Mouse (Mus musculus): ENCODE data around the gene Clptm1l. TPM values are rescaled to one million over a fixed set of nuclear protein-coding genes. Genes with fewer than 3 reads are reported as not detected.

Gene Clptm1l
- polyA plus RNA-seq, 1 experiment from 2014 or later = 113 TPM

GRCm38 (mm10) chr13:73604156-73604957 lies 551 bp downstream of the Clptm1l start:
- WGBS = 3% methylated on average over 39 of the region's 39 CpGs

DNA sequence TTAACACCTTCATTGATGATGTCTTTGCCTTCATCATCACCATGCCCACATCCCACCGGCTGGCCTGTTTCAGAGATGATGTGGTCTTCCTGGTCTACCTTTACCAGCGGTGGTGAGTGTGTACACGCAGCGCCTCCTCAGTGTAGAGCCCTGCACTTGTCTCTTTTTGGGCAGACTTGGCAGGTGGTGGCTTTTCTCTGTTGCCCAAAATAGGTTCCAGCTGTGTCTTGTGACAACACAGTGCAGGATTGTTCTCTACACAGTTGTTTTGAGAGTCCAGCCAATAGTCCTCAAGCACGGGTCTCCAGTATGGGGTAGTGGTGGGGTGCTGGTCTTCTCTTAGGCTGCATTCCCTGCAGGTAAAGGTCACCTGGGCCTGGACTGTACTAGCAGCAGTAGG lies 14.6 kb downstream of the Clptm1l start:
- no peaks in the 10 kb centered on the region for H3K27me3 ChIP-seq (ENCODE audit: control insufficient read depth, insufficient read depth, low read length)
- no peak overlapping the region for H3K27ac ChIP-seq (replicated peaks; ENCODE audit: low read depth, low read length)
- H3K9me3 ChIP-seq (ENCODE audit: control insufficient read depth, low read length) = no peaks in the 10 kb centered on the region
- WGBS = 90% methylated on average over 5 of the region's 5 CpGs
- no peaks in the 10 kb centered on the region for H3K4me1 ChIP-seq (ENCODE audit: control insufficient read depth, insufficient read depth, low read length)
- H3K4me2 ChIP-seq (ENCODE audit: low read depth, severe bottlenecking) = no peak overlapping the region
- H3K36me3 ChIP-seq (ENCODE audit: control insufficient read depth, insufficient read depth, low read length) = peaks cover 26% of the 10 kb centered on the region
- DNase-seq (ENCODE audit: low spot score) (no peak), ATAC-seq (ENCODE audit: insufficient number of reproducible peaks, low FRiP score, low TSS enrichment, low read depth) (no peak)
- H3K9ac ChIP-seq (ENCODE audit: low read length) = no peak overlapping the region
- no peak overlapping the region for H3K4me3 ChIP-seq (ENCODE audit: low read depth, low read length)

More at GRCm38 (mm10) chr13:73604156-73604957, 551 bp downstream of the Clptm1l start:
- Histone ChIP-seq H3K9ac (ENCODE audit: low read length) (peak overlapping the region; percentile 84), H3K36me3 (ENCODE audit: control insufficient read depth, insufficient read depth, low read length) (peaks cover 7% of the 10 kb centered on the region), H3K4me3 (ENCODE audit: low read depth, low read length) (peak overlapping the region; percentile 71), H3K4me2 (ENCODE audit: low read depth, severe bottlenecking) (peak overlapping the region; percentile 85), H3K4me1 (ENCODE audit: control insufficient read depth, insufficient read depth, low read length) (peaks cover 8% of the 10 kb centered on the region), H3K27ac (replicated peaks; ENCODE audit: low read depth, low read length) (no peak overlapping the region), H3K9me3 (ENCODE audit: control insufficient read depth, low read length) (no peaks in the 10 kb centered on the region), H3K27me3 (ENCODE audit: control insufficient read depth, insufficient read depth, low read length) (no peaks in the 10 kb centered on the region)
- DNase-seq (ENCODE audit: low spot score) (no peak), ATAC-seq (ENCODE audit: insufficient number of reproducible peaks, low FRiP score, low TSS enrichment, low read depth) (peak; percentile 78)

DNA sequence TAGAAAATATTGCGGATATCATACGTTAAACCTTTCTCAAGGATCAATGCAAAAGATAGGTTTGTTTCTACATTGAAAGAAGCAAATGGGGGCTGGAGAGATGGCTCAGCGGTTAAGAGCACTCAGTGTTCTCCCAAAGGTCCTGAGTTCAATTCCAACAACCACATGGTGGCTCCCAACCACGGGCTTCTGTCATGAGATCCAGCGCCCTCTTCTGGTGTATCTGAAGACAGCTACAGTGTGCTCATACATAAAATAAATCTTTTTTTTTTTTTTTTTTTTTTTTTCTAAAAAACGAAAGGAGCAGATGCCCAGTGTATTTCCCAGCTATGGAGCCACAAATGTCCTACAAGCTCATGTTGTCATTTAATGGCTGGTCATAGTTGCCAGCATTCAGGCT lies 16.8 kb downstream of the Clptm1l start:
- no peak overlapping the region for H3K4me3 ChIP-seq (ENCODE audit: low read depth, low read length)
- ATAC-seq (ENCODE audit: insufficient number of reproducible peaks, low FRiP score, low TSS enrichment, low read depth) (no peak), DNase-seq (ENCODE audit: low spot score) (no peak)
- 77% methylated on average over 6 of the region's 6 CpGs for WGBS
- H3K4me1 ChIP-seq (ENCODE audit: control insufficient read depth, insufficient read depth, low read length) = no peaks in the 10 kb centered on the region
- H3K9ac ChIP-seq (ENCODE audit: low read length) = no peak overlapping the region
- H3K27ac ChIP-seq (replicated peaks; ENCODE audit: low read depth, low read length) = no peak overlapping the region
- H3K36me3 ChIP-seq (ENCODE audit: control insufficient read depth, insufficient read depth, low read length) = peaks cover 23% of the 10 kb centered on the region
- no peak overlapping the region for H3K4me2 ChIP-seq (ENCODE audit: low read depth, severe bottlenecking)
- H3K27me3 ChIP-seq (ENCODE audit: control insufficient read depth, insufficient read depth, low read length) = no peaks in the 10 kb centered on the region
- no peaks in the 10 kb centered on the region for H3K9me3 ChIP-seq (ENCODE audit: control insufficient read depth, low read length)

- 44% methylated on average over 6 of the region's 6 CpGs for WGBS
- DNase-seq (ENCODE audit: low spot score) = no peak
- H3K27me3 ChIP-seq (ENCODE audit: control insufficient read depth, insufficient read depth, low read length) = no peaks in the 10 kb centered on the region
- no peak; the same call in 1 of the 2 replicates for ATAC-seq (ENCODE audit: insufficient number of reproducible peaks, low FRiP score, low TSS enrichment, low read depth)
- H3K4me3 ChIP-seq (ENCODE audit: low read depth, low read length) = peak overlapping the region; percentile 59
- H3K9ac ChIP-seq (ENCODE audit: low read length) = peak overlapping the region; percentile 82; the same call in 1 of the 2 replicates
- no peaks in the 10 kb centered on the region; the same call in 1 of the 2 replicates for H3K36me3 ChIP-seq (ENCODE audit: control insufficient read depth, insufficient read depth, low read length)
- H3K9me3 ChIP-seq (ENCODE audit: control insufficient read depth, low read length) = no peaks in the 10 kb centered on the region
- peak overlapping the region; percentile 93 for H3K4me2 ChIP-seq (ENCODE audit: low read depth, severe bottlenecking)
- no peak overlapping the region for H3K27ac ChIP-seq (replicated peaks; ENCODE audit: low read depth, low read length)
- H3K4me1 ChIP-seq (ENCODE audit: control insufficient read depth, insufficient read depth, low read length) = peaks cover 6% of the 10 kb centered on the region; the same call in 1 of the 2 replicates
Measured at GRCm38 (mm10) chr13:73626410-73626744, 22.6 kb downstream of the Clptm1l start.

GRCm38 (mm10) chr13:73626745-73627549 lies 23.1 kb downstream of the Clptm1l start, which contains the start of gene Tert:
Tert (plus strand) TSS chr13:73626911.
- whole genome bisulfite sequencing = 9% methylated on average over 47 of the region's 47 CpGs
- H3K27ac ChIP-seq (replicated peaks; ENCODE audit: low read depth, low read length) = no peak within 1 kb of the TSS
- peak within 1 kb of the TSS; percentile 59 for H3K4me3 ChIP-seq (ENCODE audit: low read depth, low read length)
- no peaks in the 10 kb centered on the region for H3K9me3 ChIP-seq (ENCODE audit: control insufficient read depth, low read length)
- peak; percentile 81; the same call in 1 of the 2 replicates for ATAC-seq (ENCODE audit: insufficient number of reproducible peaks, low FRiP score, low TSS enrichment, low read depth)
- H3K27me3 ChIP-seq (ENCODE audit: control insufficient read depth, insufficient read depth, low read length) = no peaks in the 10 kb centered on the region
- DNase-seq (ENCODE audit: low spot score) = peak; percentile 84
- H3K36me3 ChIP-seq (ENCODE audit: control insufficient read depth, insufficient read depth, low read length) = no peaks in the 10 kb centered on the region; the same call in 1 of the 2 replicates
- peak within 1 kb of the TSS; percentile 93 for H3K4me2 ChIP-seq (ENCODE audit: low read depth, severe bottlenecking)
- peaks cover 6% of the 10 kb centered on the region; the same call in 1 of the 2 replicates for H3K4me1 ChIP-seq (ENCODE audit: control insufficient read depth, insufficient read depth, low read length)
- H3K9ac ChIP-seq (ENCODE audit: low read length) = peak within 1 kb of the TSS; percentile 82

DNA sequence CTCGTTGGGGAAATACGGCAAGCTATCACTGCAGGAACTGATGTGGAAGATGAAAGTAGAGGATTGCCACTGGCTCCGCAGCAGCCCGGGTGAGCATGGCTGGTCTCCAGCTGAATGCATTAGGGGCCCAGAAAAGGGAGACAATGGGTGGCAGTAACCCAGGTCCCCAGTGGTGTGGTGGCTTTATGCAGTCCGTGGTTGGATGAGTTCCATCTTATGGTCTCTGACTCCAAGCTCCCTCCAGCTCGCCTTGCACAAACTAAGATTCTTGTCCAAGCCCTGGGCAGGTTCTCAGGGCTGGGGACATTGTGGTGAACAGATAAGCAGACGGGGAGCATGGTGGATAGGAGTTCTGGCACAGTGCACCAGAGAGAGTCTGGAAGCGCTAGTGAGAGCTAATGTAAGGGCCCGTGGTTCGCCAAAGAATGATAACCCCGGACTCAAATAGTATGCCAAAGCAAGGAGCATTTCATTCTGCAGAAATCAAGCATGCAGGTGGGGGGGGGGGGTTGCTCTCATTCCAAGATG lies 24.8 kb downstream of the Clptm1l start:
- DNase-seq (ENCODE audit: low spot score) (no peak), ATAC-seq (ENCODE audit: insufficient number of reproducible peaks, low FRiP score, low TSS enrichment, low read depth) (no peak)
- H3K4me2 ChIP-seq (ENCODE audit: low read depth, severe bottlenecking) = no peak overlapping the region
- H3K36me3 ChIP-seq (ENCODE audit: control insufficient read depth, insufficient read depth, low read length) = no peaks in the 10 kb centered on the region; the same call in 1 of the 2 replicates
- H3K27ac ChIP-seq (replicated peaks; ENCODE audit: low read depth, low read length) = no peak overlapping the region
- no peaks in the 10 kb centered on the region for H3K9me3 ChIP-seq (ENCODE audit: control insufficient read depth, low read length)
- no peaks in the 10 kb centered on the region for H3K27me3 ChIP-seq (ENCODE audit: control insufficient read depth, insufficient read depth, low read length)
- no peak overlapping the region for H3K4me3 ChIP-seq (ENCODE audit: low read depth, low read length)
- no peak overlapping the region for H3K9ac ChIP-seq (ENCODE audit: low read length)
- WGBS = 87% methylated on average over 11 of the region's 11 CpGs
- H3K4me1 ChIP-seq (ENCODE audit: control insufficient read depth, insufficient read depth, low read length) = peaks cover 6% of the 10 kb centered on the region; the same call in 1 of the 2 replicates

GRCm38 (mm10) chr13:73631837-73632236 lies 28.0 kb downstream of the Clptm1l start:
- DNase-seq (ENCODE audit: low spot score) (no peak), ATAC-seq (ENCODE audit: insufficient number of reproducible peaks, low FRiP score, low TSS enrichment, low read depth) (no peak)
- WGBS = 96% methylated on average over 3 of the region's 3 CpGs
- peaks cover 6% of the 10 kb centered on the region; the same call in 1 of the 2 replicates for H3K4me1 ChIP-seq (ENCODE audit: control insufficient read depth, insufficient read depth, low read length)
- no peaks in the 10 kb centered on the region for H3K9me3 ChIP-seq (ENCODE audit: control insufficient read depth, low read length)
- H3K36me3 ChIP-seq (ENCODE audit: control insufficient read depth, insufficient read depth, low read length) = no peaks in the 10 kb centered on the region; the same call in 1 of the 2 replicates
- H3K9ac ChIP-seq (ENCODE audit: low read length) = no peak overlapping the region
- H3K27ac ChIP-seq (replicated peaks; ENCODE audit: low read depth, low read length) = no peak overlapping the region
- no peaks in the 10 kb centered on the region for H3K27me3 ChIP-seq (ENCODE audit: control insufficient read depth, insufficient read depth, low read length)
- no peak overlapping the region for H3K4me2 ChIP-seq (ENCODE audit: low read depth, severe bottlenecking)
- no peak overlapping the region for H3K4me3 ChIP-seq (ENCODE audit: low read depth, low read length)

DNA sequence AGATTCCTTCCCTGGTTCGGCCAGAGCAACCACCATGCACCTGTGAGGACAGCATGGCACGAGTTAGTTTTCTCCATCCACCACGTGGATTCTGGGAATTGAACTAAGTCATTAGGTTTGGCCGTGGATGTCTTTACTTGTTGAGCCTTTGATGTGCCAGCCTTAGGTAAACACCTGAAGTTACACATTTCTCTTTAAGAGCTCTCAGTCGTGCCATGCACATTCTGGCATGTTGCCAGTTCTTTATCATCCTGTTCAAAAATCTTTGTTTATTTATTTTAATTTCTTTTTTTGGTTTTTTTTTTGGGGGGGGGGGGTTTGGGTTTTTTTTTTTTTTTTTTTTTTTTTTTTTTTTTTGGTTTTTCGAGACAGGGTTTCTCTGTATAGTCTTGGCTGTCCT lies 34.0 kb downstream of the Clptm1l start:
- ATAC-seq (ENCODE audit: insufficient number of reproducible peaks, low FRiP score, low TSS enrichment, low read depth) = no peak
- no peak overlapping the region for H3K4me3 ChIP-seq (ENCODE audit: low read depth, low read length)
- H3K4me2 ChIP-seq (ENCODE audit: low read depth, severe bottlenecking) = no peak overlapping the region
- no peaks in the 10 kb centered on the region for H3K4me1 ChIP-seq (ENCODE audit: control insufficient read depth, insufficient read depth, low read length)
- DNase-seq (ENCODE audit: low spot score) = no peak
- H3K27ac ChIP-seq (replicated peaks; ENCODE audit: low read depth, low read length) = no peak overlapping the region
- no peak overlapping the region for H3K9ac ChIP-seq (ENCODE audit: low read length)
- H3K9me3 ChIP-seq (ENCODE audit: control insufficient read depth, low read length) = no peaks in the 10 kb centered on the region
- H3K36me3 ChIP-seq (ENCODE audit: control insufficient read depth, insufficient read depth, low read length) = no peaks in the 10 kb centered on the region; the same call in 1 of the 2 replicates
- H3K27me3 ChIP-seq (ENCODE audit: control insufficient read depth, insufficient read depth, low read length) = no peaks in the 10 kb centered on the region
- WGBS = 87% methylated on average over 5 of the region's 6 CpGs
